Mouse (Mus musculus) adipocyte (in vitro differentiated cells): Measurements from ENCODE around the gene Ptges2.

ENCODE experiments used
- DNase-seq: peaks from one replicate; pipeline ENCODE4 v3.0.0-alpha.2; 2016; ENCODE audit warnings: low spot score

Gene Ptges2

GRCm38 (mm10) chr2:32375317-32375940, 20.3 kb upstream of the Ptges2 start:
- DNase-seq = no peak

- DNase-seq = no peak
These were observed 18.7 kb upstream of the Ptges2 start for GRCm38 (mm10) chr2:32376963-32377362.

GRCm38 (mm10) chr2:32380001-32380500, 15.6 kb upstream of the Ptges2 start:
- peak; percentile 71 for DNase-seq

GRCm38 (mm10) chr2:32381141-32381774, 14.4 kb upstream of the Ptges2 start:
- DNase-seq = no peak

GRCm38 (mm10) chr2:32381775-32382223, 13.9 kb upstream of the Ptges2 start, which contains the start of gene 1110008P14Rik:
1110008P14Rik (minus strand) TSS chr2:32381938.
- DNase-seq = peak; percentile 97

- DNase-seq = no peak
These were observed 13.0 kb upstream of the Ptges2 start for GRCm38 (mm10) chr2:32382689-32383088.

- peak; percentile 50 for DNase-seq
These were observed 7.8 kb upstream of the Ptges2 start, which contains the start of gene Lcn2 for GRCm38 (mm10) chr2:32387706-32388490. Lcn2 (minus strand) TSS chr2:32388252.

- no peak for DNase-seq
These were observed 6.5 kb upstream of the Ptges2 start for GRCm38 (mm10) chr2:32389157-32389556.

GRCm38 (mm10) chr2:32390871-32391270, 4.8 kb upstream of the Ptges2 start:
- no peak for DNase-seq

GRCm38 (mm10) chr2:32392063-32392462, 3.6 kb upstream of the Ptges2 start:
- no peak for DNase-seq

GRCm38 (mm10) chr2:32394973-32395372, 723 bp upstream of the Ptges2 start:
- no peak for DNase-seq

- DNase-seq = peak; percentile 99
These were observed 388 bp downstream of the Ptges2 start for GRCm38 (mm10) chr2:32395946-32396621.

GRCm38 (mm10) chr2:32396695-32397094, 999 bp downstream of the Ptges2 start:
- no peak for DNase-seq

- peak; percentile 100 for DNase-seq
These were observed 9.0 kb downstream of the Ptges2 start for GRCm38 (mm10) chr2:32404663-32405062.

- DNase-seq = no peak
These were observed 11.6 kb downstream of the Ptges2 start for GRCm38 (mm10) chr2:32407144-32407824.

- DNase-seq = no peak
These were observed 13.0 kb downstream of the Ptges2 start for GRCm38 (mm10) chr2:32408429-32409424.

- DNase-seq = no peak
These were observed 15.7 kb downstream of the Ptges2 start for GRCm38 (mm10) chr2:32411407-32411806.

GRCm38 (mm10) chr2:32412742-32413531, 17.2 kb downstream of the Ptges2 start:
- DNase-seq = no peak

GRCm38 (mm10) chr2:32413936-32414335, 18.2 kb downstream of the Ptges2 start:
- peak; percentile 71 for DNase-seq
